Mouse (Mus musculus) C2C12 (cell line): Measurements from ENCODE around the gene Tlr3. TPM values are rescaled to one million over a fixed set of nuclear protein-coding genes. Genes with fewer than 3 reads are reported as not detected.

Source experiments
- H3K27me3 ChIP-seq: one replicate; pipeline ENCODE4 v1.6.1; 2011; ENCODE audit not compliant: control insufficient read depth, insufficient read depth, insufficient read length
- H3K36me3 ChIP-seq: one replicate; pipeline ENCODE4 v1.6.1; 2011; ENCODE audit not compliant: control insufficient read depth, insufficient read depth
- H3K4me3 ChIP-seq: one replicate; pipeline ENCODE4 v1.5.1; 2011; ENCODE audit warnings: mild to moderate bottlenecking, control low read depth; ENCODE audit not compliant: poor library complexity, insufficient read depth, severe bottlenecking
- H3K79me2 ChIP-seq: one replicate; pipeline ENCODE4 v1.6.1; 2011; ENCODE audit not compliant: control insufficient read depth, insufficient read depth
- H3K79me3 ChIP-seq: one replicate; pipeline ENCODE4 v1.6.1; 2011; ENCODE audit warnings: low read depth, control low read depth
- H3ac ChIP-seq: one replicate; pipeline ENCODE3; 2011; ENCODE audit warnings: low read depth; ENCODE audit not compliant: control insufficient read depth, insufficient read length
- CEBPB ChIP-seq: IDR thresholded peaks from one replicate; pipeline ENCODE4 v1.6.1; 2011; ENCODE audit warnings: low read depth, mild to moderate bottlenecking, control low read depth, moderate library complexity
- CTCF ChIP-seq: IDR thresholded peaks from one replicate; pipeline ENCODE4 v1.5.1; 2011; ENCODE audit not compliant: control insufficient read depth, insufficient read depth, insufficient read length
- FOSL1 ChIP-seq: IDR thresholded peaks from one replicate; pipeline ENCODE4 v1.8.0; 2011; ENCODE audit warnings: mild to moderate bottlenecking, low read length; ENCODE audit not compliant: poor library complexity, insufficient read depth, severe bottlenecking
- MAX ChIP-seq: IDR thresholded peaks from one replicate; pipeline ENCODE4 v1.6.1; 2011; ENCODE audit warnings: mild to moderate bottlenecking, control low read depth
- MYOD1 ChIP-seq: IDR thresholded peaks from one replicate; pipeline ENCODE4 v1.6.1; 2011; ENCODE audit warnings: low read depth; ENCODE audit not compliant: control insufficient read depth, insufficient read length
- MYOG ChIP-seq: IDR thresholded peaks from one replicate; pipeline ENCODE4 v1.6.1; 2011; ENCODE audit not compliant: control insufficient read depth, insufficient read length; ENCODE audit errors: extremely low read depth
- USF1 ChIP-seq: IDR thresholded peaks from one replicate; pipeline ENCODE4 v1.6.1; 2011; ENCODE audit warnings: low read depth, mild to moderate bottlenecking, control low read depth, moderate library complexity
- long read RNA-seq, 2 experiments: library from polyadenylated mRNA; unstranded; transcript quantifications; one replicate each; pipeline ENCODE4 v2.0.0; 2019 to 2020
- polyA plus RNA-seq: library from polyadenylated mRNA; unstranded; fragments of >200 nt; fragmentation: generic; extraction: Trizol; gene quantifications from one replicate; pipeline ENCODE4 v1.2.1, GENCODE M21; 2012; ENCODE audit warnings: missing spikeins

Gene Tlr3
- 0.04 TPM for polyA plus RNA-seq
- long read RNA-seq, experiment 1, result 0 reads
- long read RNA-seq, experiment 2, full-length matches to known transcripts, result 1 of 3 reads
- long read RNA-seq, experiment 2, partial matches to known transcripts, result 1 of 3 reads
- long read RNA-seq, experiment 2, other reads (novel, unspliced or antisense), result 1 of 3 reads

DNA sequence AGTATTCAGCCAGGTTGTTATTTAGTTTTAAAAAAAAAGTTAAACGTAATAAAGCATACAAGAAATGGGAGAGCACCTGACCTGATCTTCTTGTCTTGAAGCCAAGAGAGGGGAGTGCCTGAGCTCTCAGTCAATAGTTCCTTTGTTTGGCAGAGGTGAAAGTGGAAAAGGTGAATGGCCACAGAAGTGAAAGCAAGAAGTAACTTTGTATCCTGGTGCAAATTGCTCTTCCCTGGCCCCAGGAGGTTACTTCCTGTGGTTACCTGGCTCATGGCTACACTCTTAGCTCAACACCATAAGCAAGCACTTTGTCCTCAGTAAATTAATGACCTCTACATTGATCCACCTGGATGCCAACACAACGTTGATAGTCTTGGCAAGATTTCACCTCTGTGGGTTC is at the start of gene Tlr3:
Tlr3 (minus strand) TSS at position 199 of the 400 bp plus-strand sequence.
- Histone ChIP-seq H3K4me3 (peak within 1 kb of the TSS; percentile 31), H3K79me3 (no peaks in the 10 kb centered on the region), H3K79me2 (no peaks in the 10 kb centered on the region), H3ac (peak within 1 kb of the TSS; percentile 57), H3K27me3 (peaks cover 6% of the 10 kb centered on the region), H3K36me3 (no peaks in the 10 kb centered on the region)
- TF ChIP-seq MYOG (no peak), FOSL1 (no peak), MYOD1 (no peak), CTCF (no peak), USF1 (no peak), CEBPB (no peak), MAX (no peak)

- Histone ChIP-seq H3K79me3 (no peaks in the 10 kb centered on the region), H3ac (no peak overlapping the region), H3K36me3 (no peaks in the 10 kb centered on the region), H3K4me3 (no peak overlapping the region), H3K27me3 (no peaks in the 10 kb centered on the region), H3K79me2 (no peaks in the 10 kb centered on the region)
- TF ChIP-seq CEBPB (no peak), FOSL1 (no peak), MAX (no peak), CTCF (no peak), MYOD1 (no peak), MYOG (no peak), USF1 (no peak)
Observed at GRCm38 (mm10) chr8:45457874-45458273, 47.0 kb upstream of the Tlr3 start.

DNA sequence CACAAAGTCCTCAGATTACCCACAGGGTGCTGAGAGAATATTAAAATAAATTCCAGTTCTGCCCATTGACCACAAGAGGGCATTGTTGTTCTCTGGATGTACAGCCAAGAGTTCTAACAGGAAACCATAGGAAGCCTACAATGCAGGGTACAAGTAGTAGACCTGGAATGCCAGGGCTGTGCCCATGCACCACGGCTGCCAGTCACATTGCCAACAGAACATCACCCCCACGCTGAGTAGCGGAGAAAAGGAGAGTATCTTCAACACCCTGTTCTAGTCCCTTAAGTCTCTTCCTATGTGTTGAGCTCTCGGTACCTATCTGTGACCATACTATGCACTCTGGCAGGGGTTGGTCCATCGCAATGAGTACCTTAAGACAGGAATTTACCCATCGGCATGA is 43.5 kb upstream of the Tlr3 start:
- no peaks in the 10 kb centered on the region for H3K36me3 ChIP-seq
- TF ChIP-seq USF1, result no peak
- TF ChIP-seq CTCF, result peak; percentile 22
- no peaks in the 10 kb centered on the region for H3K27me3 ChIP-seq
- no peaks in the 10 kb centered on the region for H3K79me3 ChIP-seq
- H3K4me3 ChIP-seq, result no peak overlapping the region
- no peaks in the 10 kb centered on the region for H3K79me2 ChIP-seq
- H3ac ChIP-seq, result no peak overlapping the region

DNA sequence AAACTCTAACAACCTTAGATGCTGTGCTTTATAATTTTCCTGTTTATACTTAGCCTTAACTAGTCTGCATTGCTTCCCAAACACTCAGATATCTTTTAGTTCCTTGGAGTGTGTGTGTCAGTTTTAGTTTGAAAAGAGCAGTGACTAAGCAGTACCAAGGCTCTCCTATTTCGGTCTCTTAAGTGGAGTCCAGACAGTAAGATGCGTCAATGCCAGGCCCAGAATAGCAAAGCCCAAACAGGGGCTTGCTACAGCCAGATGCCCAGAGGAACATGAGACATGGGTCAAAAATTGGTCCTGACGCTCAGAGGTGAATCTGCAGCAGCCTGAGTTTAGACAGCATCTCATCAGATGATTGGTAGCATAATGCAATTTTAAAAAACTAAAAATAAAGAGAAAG is 41.2 kb upstream of the Tlr3 start:
- no peaks in the 10 kb centered on the region for H3K36me3 ChIP-seq
- no peak overlapping the region for H3ac ChIP-seq
- H3K4me3 ChIP-seq, result no peak overlapping the region
- TF ChIP-seq CEBPB, result no peak
- no peak for TF ChIP-seq FOSL1
- no peak for TF ChIP-seq MYOD1
- no peak for TF ChIP-seq CTCF
- no peak for TF ChIP-seq USF1
- TF ChIP-seq MAX, result no peak
- no peak for TF ChIP-seq MYOG
- no peaks in the 10 kb centered on the region for H3K79me2 ChIP-seq
- no peaks in the 10 kb centered on the region for H3K27me3 ChIP-seq
- H3K79me3 ChIP-seq, result no peaks in the 10 kb centered on the region

DNA sequence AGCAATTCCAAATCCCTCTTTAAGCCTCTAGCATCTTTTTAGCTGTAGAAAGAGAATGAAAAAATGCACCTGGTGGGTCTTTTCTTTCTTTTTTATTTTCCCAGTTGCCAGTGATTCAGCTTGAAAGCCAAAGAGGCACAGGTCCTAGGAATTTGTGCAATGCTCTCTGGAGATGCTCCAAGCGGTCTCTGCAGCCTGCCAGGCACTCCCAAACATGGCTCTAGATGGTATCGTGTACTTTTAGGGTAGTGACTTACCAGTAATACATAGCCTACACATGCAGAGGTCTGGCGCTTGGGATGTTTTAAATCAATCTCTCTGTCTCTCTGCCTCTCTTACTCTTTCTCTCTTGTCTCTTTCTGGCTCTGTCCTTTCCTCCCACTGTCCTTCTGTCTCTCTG is 38.0 kb upstream of the Tlr3 start:
- no peaks in the 10 kb centered on the region for H3K36me3 ChIP-seq
- no peak overlapping the region for H3K4me3 ChIP-seq
- TF ChIP-seq USF1, result no peak
- no peak for TF ChIP-seq FOSL1
- TF ChIP-seq MYOG, result no peak
- no peak for TF ChIP-seq MAX
- TF ChIP-seq MYOD1, result no peak
- no peak for TF ChIP-seq CEBPB
- no peak for TF ChIP-seq CTCF
- H3K27me3 ChIP-seq, result no peaks in the 10 kb centered on the region
- H3K79me3 ChIP-seq, result no peaks in the 10 kb centered on the region
- no peaks in the 10 kb centered on the region for H3K79me2 ChIP-seq
- H3ac ChIP-seq, result no peak overlapping the region

DNA sequence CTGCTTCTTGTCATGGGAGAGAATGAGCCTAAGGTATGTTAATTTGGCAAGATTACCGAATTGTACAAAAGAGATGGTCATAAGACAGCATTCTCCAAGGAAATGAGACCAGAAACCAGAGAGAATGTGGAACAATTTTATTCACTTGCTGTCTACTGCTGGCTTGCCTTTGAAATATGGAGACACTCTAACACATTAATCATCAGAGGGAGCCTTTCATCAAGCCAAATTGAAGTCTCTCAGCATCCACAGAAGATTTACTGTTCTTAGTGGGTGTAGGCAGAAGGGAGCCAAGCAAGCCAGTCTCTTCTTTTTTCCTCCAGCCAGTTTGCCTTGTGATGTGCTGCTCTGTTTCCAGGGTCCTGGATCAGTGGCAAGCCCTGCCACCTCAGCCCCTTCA is 37.4 kb upstream of the Tlr3 start:
- TF ChIP-seq CEBPB (no peak), CTCF (no peak), MYOG (no peak), MYOD1 (no peak), USF1 (no peak), FOSL1 (no peak), MAX (no peak)
- H3K4me3 ChIP-seq, result no peak overlapping the region
- no peaks in the 10 kb centered on the region for H3K79me3 ChIP-seq
- no peaks in the 10 kb centered on the region for H3K36me3 ChIP-seq
- H3ac ChIP-seq, result no peak overlapping the region
- no peaks in the 10 kb centered on the region for H3K79me2 ChIP-seq
- no peaks in the 10 kb centered on the region for H3K27me3 ChIP-seq
